Mouse (Mus musculus) stomach, embryonic 14.5 days (tissue): ENCODE data around the gene Cdh22. TPM values are rescaled to one million over a fixed set of nuclear protein-coding genes. Genes with fewer than 3 reads are reported as not detected.
A peak's percentile ranks its signal among the peaks of the same experiment; 100 is the strongest.

Experiments used
- ATAC-seq: fragments of 200-750 bp; cut with Nextera tagmentation; 2 replicates; pipeline ENCODE4 v1.8.0; 2017; ENCODE audit warnings: low read depth, moderate TSS enrichment; ENCODE audit not compliant: insufficient number of reproducible peaks, insufficient read depth, low FRiP score
- H3K27ac ChIP-seq: fragments of 300-500 bp; sonication (generic); 2 replicates; pipeline ENCODE4 v1.5.1; 2014; ENCODE audit warnings: mild to moderate bottlenecking, low read length, moderate library complexity, mixed read lengths
- H3K27me3 ChIP-seq: fragments of 300-500 bp; sonication (generic); 2 replicates; pipeline ENCODE4 v1.6.1; 2014; ENCODE audit warnings: low read length, control low read depth, mixed read lengths; ENCODE audit not compliant: control insufficient read depth, insufficient read depth
- H3K36me3 ChIP-seq: fragments of 300-500 bp; sonication (generic); 2 replicates; pipeline ENCODE4 v1.6.1; 2014; ENCODE audit warnings: mild to moderate bottlenecking, control low read depth, low read length, moderate library complexity, mixed read lengths; ENCODE audit not compliant: control insufficient read depth, insufficient read depth
- H3K4me1 ChIP-seq: fragments of 300-500 bp; sonication (generic); 2 replicates; pipeline ENCODE4 v1.6.1; 2014; ENCODE audit warnings: low read length, control low read depth, mixed read lengths; ENCODE audit not compliant: control insufficient read depth, insufficient read depth
- H3K4me2 ChIP-seq: fragments of 300-500 bp; sonication (generic); replicated peaks from 2 replicates; pipeline ENCODE4 v1.6.1; 2014; ENCODE audit warnings: low read depth, low read length, control low read depth
- H3K4me3 ChIP-seq: fragments of 300-500 bp; sonication (generic); 2 replicates; pipeline ENCODE4 v1.5.1; 2014; ENCODE audit warnings: low read depth, low read length, control low read depth
- H3K9ac ChIP-seq: fragments of 300-500 bp; sonication (generic); replicated peaks from 2 replicates; pipeline ENCODE4 v1.6.1; 2014; ENCODE audit warnings: low read depth, mild to moderate bottlenecking, control low read depth, low read length, moderate library complexity, mixed read lengths
- H3K9me3 ChIP-seq: fragments of 300-500 bp; sonication (generic); 2 replicates; pipeline ENCODE4 v1.6.1; 2016; ENCODE audit warnings: low read depth, low read length, control low read depth; ENCODE audit not compliant: control insufficient read depth
- WGBS: fragments of 180-500 bp; shearing (Covaris S2); extraction: QIAGEN DNeasy Blood & Tissue Kit; methylation state at CpG from one replicate; pipeline ENCODE4 v1.1.7; 2014; 5-methylcytosine and 5-hydroxymethylcytosine counted together
- polyA plus RNA-seq: library from polyadenylated mRNA; unstranded; fragments of >200 nt; fragmentation: Nextera tagmentation; extraction: Ambion mirVana; gene quantifications from 2 replicates; pipeline ENCODE4 v1.2.1, GENCODE M21; 2014

Gene Cdh22
- polyA plus RNA-seq, 1 experiment from 2014 or later, result 0.27 TPM

DNA sequence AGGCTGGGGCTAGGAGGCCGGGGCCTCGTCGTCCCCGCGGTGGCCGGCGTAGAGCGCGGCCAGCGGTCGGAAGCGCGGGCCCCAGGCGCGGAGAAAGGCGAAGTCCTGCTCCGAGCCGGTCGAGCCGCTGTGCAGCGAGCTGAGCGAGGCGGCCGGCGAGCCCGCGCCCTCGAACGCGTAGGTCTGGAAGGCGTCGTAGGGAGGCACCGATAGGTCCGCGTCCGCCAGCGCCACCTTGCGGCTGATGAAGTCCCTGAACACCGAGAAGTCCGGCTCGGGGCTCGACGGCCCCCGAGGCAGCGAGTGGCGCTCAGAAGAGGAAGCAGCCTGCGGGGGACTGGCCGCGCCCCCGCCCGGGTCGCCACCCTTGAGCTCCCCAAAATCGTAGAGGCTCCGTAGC, 122.5 kb downstream of the Cdh22 start:
- Histone ChIP-seq H3K27me3 (peaks cover 77% of the 10 kb centered on the region), H3K4me3 (no peak overlapping the region), H3K4me1 (no peaks in the 10 kb centered on the region), H3K27ac (no peak overlapping the region), H3K36me3 (no peaks in the 10 kb centered on the region), H3K9me3 (no peaks in the 10 kb centered on the region), H3K9ac (no peak overlapping the region), H3K4me2 (no peak overlapping the region)
- 1% methylated on average over 49 of the region's 54 CpGs for WGBS
- ATAC-seq, result peak; percentile 84

GRCm38 (mm10) chr2:165106585-165106984, 128.1 kb downstream of the Cdh22 start:
- Histone ChIP-seq H3K4me2 (no peak overlapping the region), H3K4me1 (no peaks in the 10 kb centered on the region), H3K9me3 (no peaks in the 10 kb centered on the region), H3K36me3 (no peaks in the 10 kb centered on the region), H3K27ac (no peak overlapping the region), H3K9ac (no peak overlapping the region), H3K27me3 (peaks cover 48% of the 10 kb centered on the region), H3K4me3 (no peak overlapping the region)
- WGBS, result 23% methylated on average over 18 of the region's 18 CpGs
- ATAC-seq, result no peak

GRCm38 (mm10) chr2:165105513-165106079, 129.1 kb downstream of the Cdh22 start:
- peaks cover 38% of the 10 kb centered on the region for H3K27me3 ChIP-seq
- no peaks in the 10 kb centered on the region for H3K9me3 ChIP-seq

DNA sequence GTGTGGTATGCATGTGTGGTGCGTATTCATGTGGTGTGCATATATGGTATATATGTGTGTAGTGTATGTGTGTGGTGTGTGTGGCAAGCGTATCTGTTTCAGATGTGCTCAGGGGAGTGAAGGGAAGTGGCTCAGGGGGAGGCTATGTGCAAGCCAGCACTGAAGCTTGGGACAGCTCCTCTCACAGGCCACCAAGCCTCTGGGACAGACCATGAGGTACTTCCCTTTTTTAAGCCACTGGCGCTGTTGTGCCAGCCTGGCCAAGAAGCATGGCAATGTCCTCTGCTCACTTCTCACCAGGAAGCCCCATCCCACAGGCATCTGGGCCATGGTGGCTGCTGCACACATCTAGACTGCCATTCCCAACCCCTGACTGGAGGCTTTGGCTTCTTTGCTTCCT, 131.7 kb downstream of the Cdh22 start:
- no peak overlapping the region for H3K9ac ChIP-seq
- H3K4me1 ChIP-seq, result no peaks in the 10 kb centered on the region
- no peak overlapping the region for H3K4me3 ChIP-seq
- H3K4me2 ChIP-seq, result no peak overlapping the region
- no peak overlapping the region for H3K27ac ChIP-seq
- ATAC-seq, result no peak
- WGBS, result 77% methylated on average over 3 of the region's 3 CpGs
- H3K9me3 ChIP-seq, result no peaks in the 10 kb centered on the region
- H3K27me3 ChIP-seq, result peaks cover 14% of the 10 kb centered on the region
- H3K36me3 ChIP-seq, result no peaks in the 10 kb centered on the region

More at GRCm38 (mm10) chr2:165105513-165106079, 129.1 kb downstream of the Cdh22 start:
- Histone ChIP-seq H3K36me3 (no peaks in the 10 kb centered on the region), H3K27ac (no peak overlapping the region), H3K4me1 (no peaks in the 10 kb centered on the region), H3K9ac (no peak overlapping the region), H3K4me3 (no peak overlapping the region), H3K4me2 (no peak overlapping the region)
- ATAC-seq, result no peak
- WGBS, result 56% methylated on average over 16 of the region's 16 CpGs

DNA sequence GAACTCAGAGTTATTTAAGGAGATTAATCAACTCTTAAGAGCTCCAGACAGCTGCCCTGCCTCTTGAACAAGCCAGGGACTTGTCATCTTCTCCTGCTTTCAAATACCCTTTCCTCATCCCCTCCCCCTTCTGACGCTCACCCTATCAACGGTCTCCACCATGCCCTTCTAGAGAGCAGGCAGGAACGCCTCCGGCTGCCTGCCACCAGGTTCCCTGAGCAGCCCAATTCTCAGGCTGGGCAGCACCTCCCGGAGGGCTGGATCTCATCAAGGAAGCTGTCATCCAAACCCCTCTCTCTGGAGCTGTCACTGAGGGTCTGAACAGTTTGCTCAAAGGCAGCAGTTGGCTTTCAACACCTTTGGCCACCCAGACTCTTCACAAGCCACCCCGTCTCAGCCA, 133.9 kb downstream of the Cdh22 start:
- H3K9me3 ChIP-seq, result no peaks in the 10 kb centered on the region
- peak; percentile 20; the same call in 1 of the 2 replicates for ATAC-seq
- H3K4me3 ChIP-seq, result no peak overlapping the region
- H3K36me3 ChIP-seq, result no peaks in the 10 kb centered on the region
- H3K27ac ChIP-seq, result no peak overlapping the region
- WGBS, result 5% methylated on average over 6 of the region's 6 CpGs
- no peak overlapping the region for H3K9ac ChIP-seq
- H3K4me2 ChIP-seq, result no peak overlapping the region
- no peaks in the 10 kb centered on the region for H3K4me1 ChIP-seq
- 0 out of 2 replicates have a peak, but pooled peaks cover 3% of the 10 kb centered on the region for H3K27me3 ChIP-seq

- no peaks in the 10 kb centered on the region for H3K36me3 ChIP-seq
- H3K9me3 ChIP-seq, result no peaks in the 10 kb centered on the region
- H3K27ac ChIP-seq, result no peak overlapping the region
- no peaks in the 10 kb centered on the region for H3K4me1 ChIP-seq
- 82% methylated on average over 3 of the region's 3 CpGs for WGBS
- no peak overlapping the region for H3K4me3 ChIP-seq
- no peak for ATAC-seq
- no peak overlapping the region for H3K4me2 ChIP-seq
- H3K9ac ChIP-seq, result no peak overlapping the region
- H3K27me3 ChIP-seq, result no peaks in the 10 kb centered on the region
These were observed 135.8 kb downstream of the Cdh22 start for GRCm38 (mm10) chr2:165098861-165099260.

DNA sequence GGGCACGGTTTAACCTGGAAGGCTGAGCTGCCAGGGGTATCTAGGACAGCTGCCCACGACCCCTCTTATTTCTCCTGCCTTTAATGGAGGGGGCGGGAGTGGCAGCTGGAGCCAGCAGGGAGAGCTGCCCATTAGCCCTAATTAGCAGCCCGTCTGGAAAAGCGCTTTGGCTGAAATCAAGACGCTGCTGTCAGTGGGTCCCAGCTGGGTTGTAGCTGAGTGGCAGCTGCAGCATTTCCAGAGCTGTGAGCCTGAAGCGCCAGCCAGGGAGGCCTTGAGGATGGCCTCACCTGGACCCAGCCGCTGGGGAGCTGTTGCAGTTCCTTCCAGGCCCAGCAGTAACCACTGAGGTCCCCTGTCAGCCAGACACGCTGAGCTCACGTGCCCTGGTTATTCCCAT, 138.3 kb downstream of the Cdh22 start:
- no peak overlapping the region for H3K4me2 ChIP-seq
- whole genome bisulfite sequencing, result 23% methylated on average over 10 of the region's 10 CpGs
- H3K36me3 ChIP-seq, result no peaks in the 10 kb centered on the region
- H3K9me3 ChIP-seq, result no peaks in the 10 kb centered on the region
- H3K27me3 ChIP-seq, result no peaks in the 10 kb centered on the region
- no peak overlapping the region for H3K4me3 ChIP-seq
- ATAC-seq, result no peak
- no peaks in the 10 kb centered on the region for H3K4me1 ChIP-seq
- H3K27ac ChIP-seq, result no peak overlapping the region
- no peak overlapping the region for H3K9ac ChIP-seq

GRCm38 (mm10) chr2:165092393-165092792, 142.3 kb downstream of the Cdh22 start:
- no peak for ATAC-seq

GRCm38 (mm10) chr2:165091433-165091965, 143.2 kb downstream of the Cdh22 start:
- ATAC-seq, result no peak
- no peaks in the 10 kb centered on the region for H3K36me3 ChIP-seq
- no peaks in the 10 kb centered on the region for H3K9me3 ChIP-seq

More at GRCm38 (mm10) chr2:165092393-165092792, 142.3 kb downstream of the Cdh22 start:
- H3K4me3 ChIP-seq, result no peak overlapping the region
- WGBS, result 71% methylated on average over 7 of the region's 7 CpGs
- no peak overlapping the region for H3K9ac ChIP-seq
- H3K4me1 ChIP-seq, result no peaks in the 10 kb centered on the region
- no peak overlapping the region for H3K27ac ChIP-seq
- no peaks in the 10 kb centered on the region for H3K9me3 ChIP-seq
- no peaks in the 10 kb centered on the region for H3K27me3 ChIP-seq
- H3K36me3 ChIP-seq, result no peaks in the 10 kb centered on the region
- H3K4me2 ChIP-seq, result no peak overlapping the region

More at GRCm38 (mm10) chr2:165091433-165091965, 143.2 kb downstream of the Cdh22 start:
- Histone ChIP-seq H3K27me3 (no peaks in the 10 kb centered on the region), H3K4me3 (no peak overlapping the region), H3K4me2 (no peak overlapping the region), H3K9ac (no peak overlapping the region), H3K27ac (no peak overlapping the region), H3K4me1 (no peaks in the 10 kb centered on the region)
- 70% methylated on average over 8 of the region's 8 CpGs for WGBS
